11 mouse cellular contexts compared by ENCODE assay signal in the genomic region with DNA sequence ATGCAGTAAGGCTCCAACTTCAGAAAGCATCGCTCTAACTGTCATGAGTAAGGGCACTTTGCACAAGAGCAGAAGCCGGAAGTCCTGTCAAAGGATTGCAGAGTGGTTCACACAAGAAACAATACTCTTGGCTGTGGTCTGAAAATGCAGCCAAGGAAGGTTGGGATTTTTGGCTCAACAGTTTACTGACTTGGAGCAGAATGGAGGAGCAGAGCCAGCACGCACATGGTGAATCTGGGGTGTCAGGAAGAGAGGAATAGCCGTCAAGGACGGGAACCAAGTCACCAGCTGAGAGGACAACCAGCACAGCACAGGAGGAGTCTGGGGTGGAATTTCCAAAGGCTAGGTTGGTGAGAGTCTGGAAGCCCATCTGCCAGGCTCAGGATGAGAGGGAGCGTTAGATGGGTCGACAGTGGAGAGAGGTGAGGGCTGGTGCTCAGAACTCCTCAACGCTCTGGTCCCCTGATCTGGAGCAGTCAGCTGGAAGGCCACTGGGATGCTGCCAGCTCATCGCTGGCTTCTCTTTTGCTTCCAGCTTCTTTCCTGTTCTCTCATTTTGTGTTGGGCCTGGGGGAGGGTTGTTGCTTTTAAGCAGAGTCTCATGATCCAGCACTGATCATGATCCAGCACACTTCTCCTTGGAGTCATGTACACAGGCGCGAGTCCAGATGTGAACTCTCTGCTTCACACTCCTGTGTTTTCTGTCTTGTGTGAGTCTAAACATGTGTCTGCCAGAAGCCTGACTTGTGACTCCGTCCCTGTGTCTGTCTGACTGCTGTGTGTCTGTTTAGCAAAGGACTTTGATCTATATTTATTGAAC. TPM values are rescaled to one million over a fixed set of nuclear protein-coding genes. Genes with fewer than 3 reads are reported as not detected.
DNase-seq lines count a peak whose midpoint lies in the region; ATAC-seq and TF ChIP-seq lines count a peak whose summit lies in the region.
"Had no signal": no experiment of that assay in that cellular context is flagged by ENCODE, and none has a peak within 500 bp of the region (broad histone marks: within the 10 kb centered on the region; RNA-seq: fewer than 3 reads in every experiment).

No protein-coding gene starts in this region.

- H3K9me3 ChIP-seq in lung, embryonic 15.5 days, result no peaks in the 10 kb centered on the region
- H3K9me3 ChIP-seq: midbrain, embryonic 12.5 days had no signal

- 51% methylated on average over 12 of the region's 12 CpGs for WGBS in lung, embryonic 15.5 days

- H3K27ac ChIP-seq in gastrocnemius, adult 2 months, result peak overlapping the region; percentile 40
- peak overlapping the region; percentile 79 for H3K27ac ChIP-seq in lung, embryonic 15.5 days
- H3K27ac ChIP-seq in cortical plate, adult 2 months (ENCODE audit: insufficient read depth, low read length), result 0 out of 2 replicates have a peak overlapping the region, but pooled peaks have one; percentile 9
- H3K27ac ChIP-seq: midbrain, embryonic 12.5 days had no signal

- no peaks in the 10 kb centered on the region for H3K36me3 ChIP-seq in lung, embryonic 15.5 days
- no peaks in the 10 kb centered on the region for H3K36me3 ChIP-seq in myocyte (ENCODE audit: control insufficient read depth, insufficient read depth)

- H3K4me1 ChIP-seq in lung, embryonic 15.5 days, result peaks cover 21% of the 10 kb centered on the region
- H3K4me1 ChIP-seq in cortical plate, adult 2 months (ENCODE audit: control insufficient read depth, insufficient read depth, low read length), result peaks cover 11% of the 10 kb centered on the region; the same call in 1 of the 2 replicates
- H3K4me1 ChIP-seq: midbrain, embryonic 12.5 days had no signal

- no peak for TF ChIP-seq CTCF in gastrocnemius, adult 2 months (IDR thresholded peaks at IDR 0.05)
- no peak for TF ChIP-seq CTCF in cortical plate, adult 2 months (IDR thresholded peaks at IDR 0.05; ENCODE audit: extremely low read depth, insufficient read depth, low read length)

- no peak overlapping the region for H3K4me3 ChIP-seq in gastrocnemius, adult 2 months
- H3K4me3 ChIP-seq in lung, embryonic 15.5 days, result no peak overlapping the region
- H3K4me3 ChIP-seq in cortical plate, adult 2 months (ENCODE audit: insufficient read depth, low read length), result no peak overlapping the region
- no peak overlapping the region for H3K4me3 ChIP-seq in myocyte
- H3K4me3 ChIP-seq: midbrain, embryonic 12.5 days had no signal

- no peak for TF ChIP-seq POLR2A in cortical plate, adult 2 months (IDR thresholded peaks at IDR 0.05; ENCODE audit: extremely low read depth, insufficient read depth, low read length)
- TF ChIP-seq POLR2A in myocyte (IDR thresholded peaks at IDR 0.05; ENCODE audit: insufficient read length, low read depth), result no peak

- DNase-seq in gastrocnemius, adult 2 months, result peak; percentile 54
- no peak for DNase-seq in gastrocnemius, postnatal 25 days
- no peak for DNase-seq in lung, adult 18-20 months
- DNase-seq in layer of hippocampus, postnatal 36 days, result no peak
- DNase-seq in thymus, postnatal 36 days, result no peak
- DNase-seq: retina, postnatal 1 day had no signal

- 0 out of 2 replicates have a peak overlapping the region, but pooled peaks have one; percentile 9 for H3K4me2 ChIP-seq in lung, embryonic 15.5 days
- peak overlapping the region; percentile 55 for H3K4me2 ChIP-seq in myocyte (ENCODE audit: low read depth)
- H3K4me2 ChIP-seq: midbrain, embryonic 12.5 days had no signal

- no peak overlapping the region for H3K9ac ChIP-seq in lung, embryonic 15.5 days
- H3K9ac ChIP-seq: midbrain, embryonic 12.5 days had no signal

- H3K79me2 ChIP-seq in myocyte (ENCODE audit: control insufficient read depth, insufficient read depth), result no peaks in the 10 kb centered on the region

- H3ac ChIP-seq in myocyte (ENCODE audit: control insufficient read depth, insufficient read length), result no peak overlapping the region

- intact Hi-C loops in gastrocnemius, adult 2 months (cut with DNase I), result no loop called here

- no peaks in the 10 kb centered on the region for H3K27me3 ChIP-seq in lung, embryonic 15.5 days
- H3K27me3 ChIP-seq in myocyte (ENCODE audit: control insufficient read depth, insufficient read depth, insufficient read length), result no peaks in the 10 kb centered on the region
- H3K27me3 ChIP-seq: midbrain, embryonic 12.5 days had no signal

- ATAC-seq in lung, embryonic 15.5 days (ENCODE audit: borderline replicate concordance, extremely low read depth, low FRiP score, low TSS enrichment), result peak; percentile 82
- ATAC-seq: activated CD4-positive, CD25-positive, alpha-beta regulatory T cell, adult 4 months had no signal

TF ChIP-seq in myocyte, 11 proteins besides CTCF, POLR2A, EP300 and RAD21:
- TF ChIP-seq SRF (IDR thresholded peaks at IDR 0.05; ENCODE audit: control insufficient read depth, insufficient read length, low read depth), result peak; percentile 9
- TF ChIP-seq REST (IDR thresholded peaks at IDR 0.05; ENCODE audit: insufficient read depth, insufficient read length), result no peak

RNA-seq across cellular contexts. Expression of gene Morc3, which starts 34.7 kb away (rescaled TPM):
- total RNA-seq in gastrocnemius, adult 2 months (2021), result 10 to 100 TPM; 10.2 to 14.1 TPM
- 10 to 100 TPM; 11.4 to 13.9 TPM for total RNA-seq in gastrocnemius, postnatal 25 days (2021)
- 31.8 and 33.1 TPM in 2 replicates for polyA plus RNA-seq in lung, embryonic 15.5 days (2015; fragmentation: Nextera tagmentation; extraction: Ambion mirVana)
- 19.6 and 22.0 TPM in 2 replicates for polyA plus RNA-seq in cortical plate, adult 2 months (2012; rRNA removed)
- polyA plus RNA-seq in myocyte (2012; fragmentation: generic; extraction: Trizol), result 10.6 TPM
- 10 to 100 TPM; 30.4 to 31.2 TPM for total RNA-seq in layer of hippocampus, postnatal 36 days (2021)

Comparison
In these comparisons a context has a peak if more than half of its experiments do, and no peak if none do; other contexts are left out.
1. H3K27ac ChIP-seq: peak in every context shown above with its lines; median percentile 79 in lung, embryonic 15.5 days; 40 in gastrocnemius, adult 2 months; 9 in cortical plate, adult 2 months.